Mouse (Mus musculus): ENCODE results near the gene Copz1.

- TF ChIP-seq CTCF (IDR thresholded peaks at IDR 0.05; ENCODE audit: control insufficient read depth, insufficient read depth, insufficient read length), result no peak
- TF ChIP-seq MYOG (IDR thresholded peaks at IDR 0.05; ENCODE audit: control insufficient read depth, extremely low read depth, insufficient read length), result no peak
Measured at GRCm38 (mm10) chr15:103333081-103333615, 60.6 kb downstream of the Copz1 start.

Data from C2C12 (cell line).